Mouse (Mus musculus) left cerebral cortex, adult 8-10 months (tissue): ENCODE data around the gene Olfr314. TPM values are rescaled to one million over a fixed set of nuclear protein-coding genes. Genes with fewer than 3 reads are reported as not detected.
"Not testable (repeated sequence)": the region's sequence is repeated elsewhere in the genome, so short reads cannot be mapped to it uniquely, and the experiment has no call there.

ENCODE experiments used
- DNase-seq, 2 experiments: peaks; one replicate each; pipeline ENCODE4 v3.0.0; 2022; ENCODE audit warnings: low spot score in 2 of 2
- total RNA-seq, 4 experiments: library from RNA; stranded (reverse); gene quantifications; 2 replicates each; pipeline ENCODE4 v1.2.4; 2022

The Olfr314 gene
- total RNA-seq: not detected

- DNase-seq: no peak
Measured at GRCm38 (mm10) chr11:58782480-58783089, at the start of gene Olfr314. Gene Olfr314, plus strand, starts transcription at chr11:58782952.

GRCm38 (mm10) chr11:58733372-58733771 is 49.4 kb upstream of the Olfr314 start:
- peak in 1 of 2 experiments; percentile 33 for DNase-seq

GRCm38 (mm10) chr11:58738792-58739262 is 43.9 kb upstream of the Olfr314 start, which contains the start of gene Olfr317:
Gene Olfr317, minus strand, starts transcription at chr11:58739212.
- DNase-seq: no peak

- peak; percentile 4 to 78 for DNase-seq
Measured at GRCm38 (mm10) chr11:58751096-58751495, 31.7 kb upstream of the Olfr314 start.

- no peak for DNase-seq
Measured at GRCm38 (mm10) chr11:58752434-58752833, 30.3 kb upstream of the Olfr314 start, which contains the start of gene Olfr316. Gene Olfr316, plus strand, starts transcription at chr11:58752734.

GRCm38 (mm10) chr11:58772888-58773287 is 9.9 kb upstream of the Olfr314 start, which contains the start of gene Olfr315:
Gene Olfr315, plus strand, starts transcription at chr11:58773188.
- DNase-seq: no peak

GRCm38 (mm10) chr11:58784182-58784581 is 1.4 kb downstream of the Olfr314 start:
- DNase-seq: no peak

- DNase-seq: no peak
Measured at GRCm38 (mm10) chr11:58787651-58788050, 4.9 kb downstream of the Olfr314 start.

GRCm38 (mm10) chr11:58788346-58788745 is 5.6 kb downstream of the Olfr314 start:
- DNase-seq: no peak

- DNase-seq: no peak
Measured at GRCm38 (mm10) chr11:58789532-58789931, 6.8 kb downstream of the Olfr314 start.

GRCm38 (mm10) chr11:58790053-58790452 is 7.3 kb downstream of the Olfr314 start:
- no peak for DNase-seq

- DNase-seq: no peak
Measured at GRCm38 (mm10) chr11:58790646-58791045, 7.9 kb downstream of the Olfr314 start.

GRCm38 (mm10) chr11:58795856-58796255 is 13.1 kb downstream of the Olfr314 start:
- no peak for DNase-seq

GRCm38 (mm10) chr11:58796850-58797249 is 14.1 kb downstream of the Olfr314 start:
- peak; percentile 36 to 76 for DNase-seq

- peak in 1 of 2 experiments; percentile 43 for DNase-seq
Measured at GRCm38 (mm10) chr11:58799747-58800146, 17.0 kb downstream of the Olfr314 start.

- DNase-seq: peak in 1 of 2 experiments; percentile 15
Measured at GRCm38 (mm10) chr11:58801558-58802228, 18.9 kb downstream of the Olfr314 start, which contains the start of gene Fam183b. Gene Fam183b, minus strand, starts transcription at chr11:58801960.

- DNase-seq: no peak
Measured at GRCm38 (mm10) chr11:58803871-58804270, 21.1 kb downstream of the Olfr314 start.

GRCm38 (mm10) chr11:58804393-58804792 is 21.6 kb downstream of the Olfr314 start:
- no peak for DNase-seq

GRCm38 (mm10) chr11:58812001-58812400 is 29.2 kb downstream of the Olfr314 start:
- DNase-seq: no peak

GRCm38 (mm10) chr11:58814700-58815099 is 31.9 kb downstream of the Olfr314 start, which contains the start of gene Olfr313:
Gene Olfr313, plus strand, starts transcription at chr11:58815000.
- DNase-seq: not testable (repeated sequence)

GRCm38 (mm10) chr11:58815676-58816075 is 32.9 kb downstream of the Olfr314 start:
- DNase-seq: no peak

GRCm38 (mm10) chr11:58828937-58829336 is 46.2 kb downstream of the Olfr314 start, which contains the start of gene Olfr312:
Gene Olfr312, plus strand, starts transcription at chr11:58829237.
- DNase-seq: not testable (repeated sequence)
